Mouse (Mus musculus): ENCODE data around the gene Galnt14. TPM values are rescaled to one million over a fixed set of nuclear protein-coding genes. Genes with fewer than 3 reads are reported as not detected.

The Galnt14 gene
- polyA plus RNA-seq, 1 experiment from 2014 or later, result 5.6 TPM

DNA sequence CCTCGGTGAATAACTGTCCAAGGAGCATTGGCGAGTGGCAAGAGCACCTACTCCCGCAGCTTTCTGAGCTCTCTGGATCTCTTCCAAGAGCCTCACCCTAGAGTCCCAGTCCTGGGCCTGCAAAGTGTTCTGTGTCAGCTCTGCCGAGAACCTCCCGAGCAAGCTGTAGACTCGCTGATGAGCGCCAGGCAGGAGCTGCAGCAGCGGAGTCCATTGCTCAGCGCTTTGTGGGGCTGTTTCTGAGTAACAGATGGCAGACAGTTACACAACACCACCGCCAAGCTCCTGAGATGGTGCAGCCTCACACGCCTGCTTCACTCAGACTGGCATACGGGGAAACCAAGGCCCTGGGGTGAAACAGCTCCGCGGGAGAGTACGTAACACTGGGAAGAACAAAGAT is 1.7 kb upstream of the Galnt14 start:
- H3K4me3 ChIP-seq (ENCODE audit: low read depth, low read length), result no peak overlapping the region
- no peaks in the 10 kb centered on the region for H3K36me3 ChIP-seq (ENCODE audit: control insufficient read depth, insufficient read depth, low read length)
- 63% methylated on average over 15 of the region's 15 CpGs for WGBS
- peaks cover 8% of the 10 kb centered on the region; the same call in 1 of the 2 replicates for H3K9me3 ChIP-seq (ENCODE audit: control insufficient read depth, low read length)
- ATAC-seq (ENCODE audit: low read depth), result no peak
- peak; percentile 24 for DNase-seq (ENCODE audit: low spot score)
- no peak overlapping the region for H3K9ac ChIP-seq (ENCODE audit: low read depth, low read length)
- no peaks in the 10 kb centered on the region for H3K4me1 ChIP-seq (ENCODE audit: control insufficient read depth, insufficient read depth, low read length)
- no peak overlapping the region for H3K4me2 ChIP-seq (ENCODE audit: low read depth, low read length)
- H3K27me3 ChIP-seq (replicated peaks; ENCODE audit: control insufficient read depth, insufficient read depth, low read length), result peaks cover 36% of the 10 kb centered on the region
- H3K27ac ChIP-seq (replicated peaks; ENCODE audit: low read depth, low read length), result no peak overlapping the region

DNA sequence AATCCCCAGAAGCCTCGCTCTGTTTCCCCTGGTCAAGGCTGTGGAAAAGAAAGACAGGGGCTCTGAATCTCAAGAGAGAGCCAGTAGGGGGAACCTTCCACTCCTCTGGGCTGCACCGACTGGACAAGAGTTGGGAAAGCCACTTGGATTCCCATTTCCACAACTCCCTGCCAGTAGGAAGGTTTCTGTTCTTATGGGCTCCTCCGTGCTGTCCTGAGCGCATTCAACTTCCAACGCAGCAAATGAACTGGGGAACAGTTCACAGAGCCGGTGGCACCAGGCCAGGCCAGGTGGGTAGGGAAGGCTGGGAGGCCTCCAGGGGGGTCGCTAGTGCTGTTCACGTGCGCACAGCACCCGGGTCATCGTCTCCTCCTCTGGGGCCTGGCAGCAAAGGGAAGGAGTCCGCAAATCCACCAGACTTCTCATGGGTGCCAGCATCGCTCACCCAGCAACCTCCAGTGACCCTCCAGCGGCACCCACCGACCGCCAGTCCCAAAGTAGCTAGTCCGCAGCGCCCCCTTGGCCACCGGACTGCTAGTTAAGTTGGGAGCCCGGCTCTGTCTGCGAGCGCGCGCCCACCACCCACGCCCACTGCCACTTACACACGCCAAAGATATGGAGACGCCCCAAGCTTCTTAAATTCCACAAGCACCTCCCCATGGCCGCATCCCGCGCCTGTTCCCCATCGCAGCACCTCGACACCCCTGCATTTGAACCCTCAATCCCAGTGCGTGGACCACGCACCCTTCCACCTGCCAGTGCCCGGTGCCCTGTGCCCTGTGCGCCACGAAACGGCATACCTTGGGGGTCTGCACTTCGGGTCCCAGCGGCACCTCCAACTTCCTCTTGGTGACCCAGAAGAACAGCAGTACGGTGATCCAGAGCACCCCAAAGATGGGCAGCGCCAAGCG is 867 bp downstream of the Galnt14 start:
- WGBS, result 4% methylated on average over 34 of the region's 43 CpGs
- ATAC-seq (ENCODE audit: low read depth), result peak; percentile 14; the same call in 1 of the 2 replicates
- no peaks in the 10 kb centered on the region for H3K4me1 ChIP-seq (ENCODE audit: control insufficient read depth, insufficient read depth, low read length)
- H3K27me3 ChIP-seq (replicated peaks; ENCODE audit: control insufficient read depth, insufficient read depth, low read length), result peaks cover 36% of the 10 kb centered on the region
- H3K9ac ChIP-seq (ENCODE audit: low read depth, low read length), result peak overlapping the region; percentile 67
- DNase-seq (ENCODE audit: low spot score), result peak; percentile 29
- no peak overlapping the region for H3K27ac ChIP-seq (replicated peaks; ENCODE audit: low read depth, low read length)
- H3K36me3 ChIP-seq (ENCODE audit: control insufficient read depth, insufficient read depth, low read length), result no peaks in the 10 kb centered on the region
- peaks cover 8% of the 10 kb centered on the region; the same call in 1 of the 2 replicates for H3K9me3 ChIP-seq (ENCODE audit: control insufficient read depth, low read length)
- peak overlapping the region; percentile 82 for H3K4me2 ChIP-seq (ENCODE audit: low read depth, low read length)
- H3K4me3 ChIP-seq (ENCODE audit: low read depth, low read length), result peak overlapping the region; percentile 57

DNA sequence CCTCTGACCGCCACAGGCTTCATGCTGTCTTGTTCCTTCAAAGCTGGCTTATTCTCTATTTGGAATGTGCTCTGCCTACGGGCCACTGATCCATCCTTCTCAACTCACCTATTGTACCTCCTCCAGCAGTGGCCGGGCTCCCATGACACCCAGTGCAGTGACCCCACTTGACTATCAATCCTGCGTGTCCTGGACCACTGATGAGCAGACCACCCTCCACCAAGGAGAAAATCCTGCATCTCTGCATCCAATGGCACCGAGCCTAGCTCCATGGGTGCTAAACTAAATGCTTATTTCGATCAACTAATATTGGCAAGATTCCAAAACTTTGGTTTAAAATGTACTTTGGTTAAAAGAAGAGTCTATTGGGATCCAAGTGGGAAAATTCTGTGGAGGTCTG is 1.8 kb downstream of the Galnt14 start:
- no peak for DNase-seq (ENCODE audit: low spot score)
- H3K36me3 ChIP-seq (ENCODE audit: control insufficient read depth, insufficient read depth, low read length), result no peaks in the 10 kb centered on the region
- no peaks in the 10 kb centered on the region for H3K4me1 ChIP-seq (ENCODE audit: control insufficient read depth, insufficient read depth, low read length)
- H3K4me3 ChIP-seq (ENCODE audit: low read depth, low read length), result no peak overlapping the region
- no peak overlapping the region for H3K9ac ChIP-seq (ENCODE audit: low read depth, low read length)
- no peak overlapping the region for H3K27ac ChIP-seq (replicated peaks; ENCODE audit: low read depth, low read length)
- WGBS, result 92% methylated on average over 6 of the region's 6 CpGs
- no peak overlapping the region for H3K4me2 ChIP-seq (ENCODE audit: low read depth, low read length)
- peaks cover 8% of the 10 kb centered on the region; the same call in 1 of the 2 replicates for H3K9me3 ChIP-seq (ENCODE audit: control insufficient read depth, low read length)
- H3K27me3 ChIP-seq (replicated peaks; ENCODE audit: control insufficient read depth, insufficient read depth, low read length), result peaks cover 36% of the 10 kb centered on the region
- ATAC-seq (ENCODE audit: low read depth), result no peak

DNA sequence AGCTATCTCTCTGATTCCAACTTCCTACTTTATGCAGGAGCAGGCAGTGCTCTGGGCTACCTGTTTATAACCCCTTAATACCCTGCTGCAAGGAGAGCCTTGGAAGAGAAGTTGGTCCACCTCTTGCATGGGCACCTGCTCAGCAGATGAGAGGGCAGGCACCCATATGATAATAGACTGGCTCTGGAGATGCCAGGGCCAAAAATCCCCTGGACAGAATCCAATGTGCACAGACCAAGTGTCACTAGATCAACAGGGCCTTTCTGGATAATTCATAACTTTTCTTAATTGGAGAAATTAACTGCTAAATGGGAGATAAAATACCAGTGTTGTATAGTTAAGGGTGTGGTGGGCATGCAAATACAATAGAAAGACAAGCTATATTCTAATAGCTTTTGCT is 6.7 kb downstream of the Galnt14 start:
- Histone ChIP-seq H3K27me3 (replicated peaks; ENCODE audit: control insufficient read depth, insufficient read depth, low read length) (0 out of 2 replicates have a peak, but pooled peaks cover 3% of the 10 kb centered on the region), H3K27ac (replicated peaks; ENCODE audit: low read depth, low read length) (no peak overlapping the region), H3K9ac (ENCODE audit: low read depth, low read length) (no peak overlapping the region), H3K4me1 (ENCODE audit: control insufficient read depth, insufficient read depth, low read length) (no peaks in the 10 kb centered on the region), H3K36me3 (ENCODE audit: control insufficient read depth, insufficient read depth, low read length) (no peaks in the 10 kb centered on the region), H3K9me3 (ENCODE audit: control insufficient read depth, low read length) (peaks cover 8% of the 10 kb centered on the region; the same call in 1 of the 2 replicates), H3K4me3 (ENCODE audit: low read depth, low read length) (no peak overlapping the region), H3K4me2 (ENCODE audit: low read depth, low read length) (no peak overlapping the region)
- DNase-seq (ENCODE audit: low spot score), result no peak
- no peak for ATAC-seq (ENCODE audit: low read depth)

DNA sequence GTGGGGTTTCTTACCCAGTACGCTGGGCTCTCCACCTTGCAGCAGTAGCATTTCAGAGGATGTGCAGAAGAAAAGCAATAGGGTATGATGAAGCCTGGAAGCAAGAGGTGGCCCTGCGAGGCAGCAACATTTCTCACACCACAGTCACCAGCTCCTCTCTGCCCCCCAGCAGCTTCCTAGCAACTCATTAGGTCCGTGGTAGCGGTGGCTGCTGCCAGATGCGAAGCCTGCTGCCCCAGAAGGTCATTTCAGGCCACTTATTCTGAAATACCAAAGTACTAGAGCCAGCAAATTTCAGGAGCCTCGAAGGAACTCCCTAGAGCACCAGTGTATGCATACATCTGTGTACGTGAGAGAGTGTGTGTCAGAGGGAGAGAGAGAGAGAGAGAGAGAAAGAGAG is 9.2 kb downstream of the Galnt14 start:
- Histone ChIP-seq H3K9me3 (ENCODE audit: control insufficient read depth, low read length) (no peaks in the 10 kb centered on the region), H3K27ac (replicated peaks; ENCODE audit: low read depth, low read length) (no peak overlapping the region), H3K4me3 (ENCODE audit: low read depth, low read length) (no peak overlapping the region), H3K36me3 (ENCODE audit: control insufficient read depth, insufficient read depth, low read length) (no peaks in the 10 kb centered on the region), H3K4me2 (ENCODE audit: low read depth, low read length) (no peak overlapping the region), H3K4me1 (ENCODE audit: control insufficient read depth, insufficient read depth, low read length) (no peaks in the 10 kb centered on the region), H3K9ac (ENCODE audit: low read depth, low read length) (no peak overlapping the region), H3K27me3 (replicated peaks; ENCODE audit: control insufficient read depth, insufficient read depth, low read length) (no peaks in the 10 kb centered on the region)
- ATAC-seq (ENCODE audit: low read depth), result no peak
- DNase-seq (ENCODE audit: low spot score), result no peak
- 32% methylated on average over 7 of the region's 7 CpGs for WGBS

DNA sequence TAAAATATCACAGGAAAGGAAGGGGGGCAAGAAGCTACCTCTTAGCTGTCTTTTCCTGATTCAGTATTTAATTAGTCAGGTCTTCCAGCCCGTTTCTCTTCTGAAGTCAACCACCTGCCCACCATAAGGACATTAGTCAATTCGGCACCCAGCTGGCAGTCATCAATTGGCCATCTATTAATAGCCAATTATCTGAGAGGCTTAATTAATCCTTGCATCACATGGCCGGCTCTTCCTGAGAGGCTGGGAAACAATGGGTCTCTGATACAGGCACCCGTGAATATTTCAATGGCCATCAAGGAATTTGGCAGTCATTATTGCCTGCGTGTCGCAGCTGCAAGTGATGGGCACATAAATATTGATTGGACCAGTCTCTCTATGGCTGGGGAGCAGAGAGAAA is 10.4 kb downstream of the Galnt14 start:
- no peak overlapping the region for H3K4me2 ChIP-seq (ENCODE audit: low read depth, low read length)
- WGBS, result 56% methylated on average over 6 of the region's 6 CpGs
- DNase-seq (ENCODE audit: low spot score), result no peak

DNA sequence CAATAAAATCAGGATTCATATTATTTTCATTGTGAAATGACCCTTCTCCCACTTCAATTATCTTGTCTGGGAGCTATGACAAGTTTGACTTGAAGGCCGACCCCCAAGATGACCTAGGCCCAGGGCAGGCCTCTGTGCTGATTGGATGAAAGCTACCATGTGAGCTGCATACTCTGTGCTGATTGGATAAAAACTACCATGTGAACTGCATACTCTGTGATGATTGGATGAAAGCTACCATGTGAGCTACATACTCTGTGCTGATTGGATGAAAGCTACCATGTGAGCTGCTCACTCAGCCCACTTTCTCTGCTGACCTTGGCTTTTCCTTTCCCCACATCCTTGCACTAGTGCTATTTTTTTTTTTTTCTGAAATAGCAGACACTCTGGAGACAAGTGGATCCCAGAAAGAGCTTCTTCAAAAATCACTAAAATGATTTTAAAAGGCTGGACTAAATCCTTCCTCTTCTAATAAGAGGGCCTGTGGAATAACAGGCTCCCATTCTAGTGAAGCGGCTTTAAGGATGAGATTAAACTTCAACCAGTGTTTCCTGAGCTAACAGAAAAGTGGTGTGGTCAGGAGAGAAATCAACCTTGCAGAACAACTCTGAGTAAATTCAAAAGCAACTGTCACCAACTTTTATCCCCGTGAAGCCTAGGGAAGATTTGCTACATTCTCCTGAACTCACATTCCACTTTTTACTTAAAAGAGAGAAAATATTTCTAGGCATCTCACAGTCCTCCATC is 15.9 kb downstream of the Galnt14 start:
- no peak for ATAC-seq (ENCODE audit: low read depth)
- Histone ChIP-seq H3K4me3 (ENCODE audit: low read depth, low read length) (no peak overlapping the region), H3K36me3 (ENCODE audit: control insufficient read depth, insufficient read depth, low read length) (no peaks in the 10 kb centered on the region), H3K4me2 (ENCODE audit: low read depth, low read length) (no peak overlapping the region), H3K9ac (ENCODE audit: low read depth, low read length) (no peak overlapping the region), H3K9me3 (ENCODE audit: control insufficient read depth, low read length) (no peaks in the 10 kb centered on the region), H3K4me1 (ENCODE audit: control insufficient read depth, insufficient read depth, low read length) (no peaks in the 10 kb centered on the region), H3K27me3 (replicated peaks; ENCODE audit: control insufficient read depth, insufficient read depth, low read length) (no peaks in the 10 kb centered on the region), H3K27ac (replicated peaks; ENCODE audit: low read depth, low read length) (no peak overlapping the region)
- WGBS, result 84% methylated on average over 3 of the region's 3 CpGs
- DNase-seq (ENCODE audit: low spot score), result no peak

More for the DNA sequence above, 10.4 kb downstream of the Galnt14 start:
- Histone ChIP-seq H3K27me3 (replicated peaks; ENCODE audit: control insufficient read depth, insufficient read depth, low read length) (no peaks in the 10 kb centered on the region), H3K4me3 (ENCODE audit: low read depth, low read length) (no peak overlapping the region), H3K9ac (ENCODE audit: low read depth, low read length) (no peak overlapping the region), H3K27ac (replicated peaks; ENCODE audit: low read depth, low read length) (no peak overlapping the region), H3K4me1 (ENCODE audit: control insufficient read depth, insufficient read depth, low read length) (no peaks in the 10 kb centered on the region), H3K36me3 (ENCODE audit: control insufficient read depth, insufficient read depth, low read length) (no peaks in the 10 kb centered on the region), H3K9me3 (ENCODE audit: control insufficient read depth, low read length) (no peaks in the 10 kb centered on the region)
- no peak for ATAC-seq (ENCODE audit: low read depth)

DNA sequence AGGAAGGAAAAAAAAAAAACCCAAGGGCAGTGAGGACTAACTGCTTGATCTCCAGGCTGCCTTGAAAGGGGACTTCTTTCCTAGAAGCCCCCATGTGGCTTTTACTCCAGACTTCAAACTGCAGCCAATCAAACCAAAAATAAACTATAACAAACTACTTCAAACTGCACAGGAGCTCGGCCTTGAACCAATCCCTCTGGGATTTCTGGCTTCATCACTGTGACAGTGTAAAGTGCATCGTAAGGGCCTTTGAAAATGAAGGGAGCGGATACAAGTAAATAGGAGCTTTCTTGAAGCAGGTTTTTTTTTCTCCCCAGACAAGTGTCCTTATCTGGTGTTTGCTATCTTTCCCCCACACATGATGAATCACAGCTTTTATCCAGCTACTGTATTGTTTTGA is 22.0 kb downstream of the Galnt14 start:
- Histone ChIP-seq H3K27me3 (replicated peaks; ENCODE audit: control insufficient read depth, insufficient read depth, low read length) (no peaks in the 10 kb centered on the region), H3K36me3 (ENCODE audit: control insufficient read depth, insufficient read depth, low read length) (no peaks in the 10 kb centered on the region), H3K9me3 (ENCODE audit: control insufficient read depth, low read length) (no peaks in the 10 kb centered on the region), H3K4me3 (ENCODE audit: low read depth, low read length) (no peak overlapping the region), H3K9ac (ENCODE audit: low read depth, low read length) (no peak overlapping the region), H3K27ac (replicated peaks; ENCODE audit: low read depth, low read length) (no peak overlapping the region), H3K4me1 (ENCODE audit: control insufficient read depth, insufficient read depth, low read length) (no peaks in the 10 kb centered on the region), H3K4me2 (ENCODE audit: low read depth, low read length) (no peak overlapping the region)
- WGBS, result 59% methylated on average over 3 of the region's 3 CpGs
- ATAC-seq (ENCODE audit: low read depth) (no peak), DNase-seq (ENCODE audit: low spot score) (no peak)
